Mouse (Mus musculus) retina, postnatal 7 days (tissue): Measurements from ENCODE around the gene A930018P22Rik.
"Not testable (repeated sequence)": the region's sequence is repeated elsewhere in the genome, so short reads cannot be mapped to it uniquely, and the experiment has no call there.

Experiments used
- DNase-seq: peaks from one replicate; pipeline ENCODE4 v3.0.0-alpha.2; 2012; ENCODE audit warnings: low read depth, low spot score

Gene A930018P22Rik

GRCm38 (mm10) chr2:104117173-104117572 is 5.4 kb upstream of the A930018P22Rik start:
- not testable (repeated sequence) for DNase-seq

DNA sequence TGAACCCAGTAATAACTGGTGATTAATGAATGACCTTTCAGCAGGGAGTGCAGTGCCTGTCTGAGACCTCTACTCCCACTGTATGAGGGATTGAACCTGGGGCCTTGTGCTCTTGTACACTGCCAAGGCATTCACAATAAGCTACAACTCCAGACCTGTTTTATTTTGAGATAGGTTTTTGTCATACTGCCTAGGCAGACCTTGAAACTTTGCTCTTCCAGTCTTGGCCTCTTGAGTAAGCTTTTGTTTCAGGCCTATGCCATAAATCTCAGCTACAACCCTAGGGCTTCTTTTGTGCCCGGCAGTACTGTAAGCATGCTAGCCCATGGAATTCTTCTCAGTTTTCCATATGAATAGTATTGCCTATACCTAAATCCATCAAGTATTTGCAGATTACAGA is 3.5 kb upstream of the A930018P22Rik start:
- no peak for DNase-seq

- DNase-seq, result no peak
These were observed 2.3 kb upstream of the A930018P22Rik start for GRCm38 (mm10) chr2:104120312-104120711.

DNA sequence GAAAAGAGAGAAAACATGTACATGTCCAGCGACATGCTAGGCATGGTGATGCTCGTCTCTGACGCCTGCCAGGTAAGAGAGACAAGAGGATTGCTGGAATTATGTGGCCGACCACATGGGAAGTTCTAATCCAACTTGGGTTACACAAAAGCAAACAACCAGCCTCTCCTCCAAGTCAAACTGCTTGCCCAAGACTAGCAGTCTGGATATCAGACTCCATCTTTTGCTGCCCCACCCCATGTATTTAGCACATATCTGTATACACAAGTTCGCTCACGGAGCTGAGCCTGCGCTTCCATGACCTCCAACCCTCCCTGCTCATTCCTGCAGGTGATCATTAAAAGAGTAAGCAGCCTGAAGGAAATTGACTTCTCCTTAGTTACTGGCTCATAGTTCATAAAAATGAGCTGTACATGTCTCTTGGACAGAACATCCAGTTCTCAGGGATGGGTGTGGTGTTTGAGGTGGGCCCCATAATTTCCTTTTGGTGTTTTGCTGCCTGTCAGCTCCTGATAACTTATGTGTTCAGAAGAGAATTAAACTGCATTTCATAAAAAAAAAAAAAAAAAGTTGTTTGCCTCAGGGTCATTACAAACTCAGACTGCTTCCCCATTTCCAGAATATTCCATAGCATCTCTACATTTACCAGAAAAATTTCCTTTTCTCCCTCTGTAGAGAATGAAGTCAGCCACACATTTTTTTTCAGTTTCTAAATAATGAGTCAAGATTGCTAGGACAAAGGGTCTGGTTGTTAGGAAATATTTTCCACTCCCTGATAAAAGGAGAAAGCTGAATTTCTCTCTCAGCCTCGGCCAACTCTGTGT is 676 bp upstream of the A930018P22Rik start:
- DNase-seq, result no peak

DNA sequence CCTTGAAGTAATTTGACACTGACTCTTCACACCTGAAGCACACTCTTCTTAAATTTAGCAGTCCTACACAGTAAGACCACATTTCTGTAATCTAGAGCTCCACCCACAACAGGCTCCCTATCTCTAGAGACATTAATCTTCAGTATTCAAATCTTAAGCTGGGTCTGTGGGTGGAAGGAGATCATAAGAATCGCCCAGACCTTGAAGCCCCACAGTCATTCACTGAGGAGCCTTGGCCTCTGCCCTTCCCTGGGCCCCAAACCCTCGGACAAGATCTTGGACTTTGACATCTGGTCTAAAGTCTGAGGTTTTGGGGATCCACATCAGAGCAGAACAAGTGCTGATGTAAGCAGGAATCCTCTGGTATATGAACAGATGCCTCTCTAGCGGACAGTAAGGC is 971 bp downstream of the A930018P22Rik start:
- no peak for DNase-seq

DNA sequence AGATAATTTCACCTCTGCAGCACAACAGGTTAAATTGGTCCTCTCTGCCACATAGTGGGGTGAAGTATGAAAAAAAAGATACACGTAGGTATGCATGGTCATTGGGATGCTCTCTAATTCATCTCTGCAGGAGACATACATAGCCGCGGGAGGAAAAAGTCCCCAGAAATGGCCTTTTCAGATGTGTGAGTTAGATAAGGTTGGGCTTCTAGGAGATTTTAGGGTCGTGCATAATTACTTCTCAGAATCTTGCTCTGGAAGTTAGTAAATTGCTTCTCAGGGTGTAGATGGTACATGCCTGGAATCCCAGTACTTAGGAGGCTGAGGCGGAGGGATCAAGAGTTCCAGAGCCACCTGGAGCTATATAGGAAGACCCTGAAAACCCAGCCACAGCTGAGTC is 1.5 kb downstream of the A930018P22Rik start:
- no peak for DNase-seq

DNA sequence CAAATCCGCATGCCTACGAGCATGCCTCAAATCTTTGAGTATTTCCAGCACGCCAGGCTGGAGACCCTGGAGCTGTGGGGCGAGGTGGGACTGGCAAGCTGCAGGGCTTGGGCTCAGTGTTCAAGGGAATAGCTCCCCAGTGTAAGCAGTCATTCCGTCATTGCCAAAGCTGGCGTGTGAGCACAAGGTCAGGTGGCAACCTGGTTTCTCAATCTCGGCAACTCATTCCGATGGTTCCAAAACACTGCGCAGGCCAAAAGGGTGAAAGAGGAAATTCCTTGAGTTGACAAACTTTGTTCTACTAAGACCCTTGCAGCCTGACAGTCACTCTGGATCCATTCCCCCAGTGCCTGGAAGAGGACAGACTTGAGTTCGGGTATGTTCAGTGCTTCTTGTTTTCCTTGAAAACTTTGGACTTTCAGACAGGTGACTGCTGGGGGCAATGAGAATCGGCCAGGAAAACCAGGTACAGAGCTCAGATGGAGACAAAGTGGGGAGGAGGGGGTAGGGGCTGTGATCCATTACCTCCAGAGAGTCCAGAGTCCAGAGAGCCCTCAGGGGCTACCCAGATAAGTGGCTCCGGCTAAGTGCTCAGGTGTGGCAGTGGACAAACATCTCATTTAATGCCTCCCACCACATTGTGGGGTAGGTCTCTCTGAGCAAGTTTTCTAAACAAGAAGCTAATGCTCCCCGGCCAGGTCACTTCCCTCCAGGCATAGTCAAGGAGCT is 6.4 kb downstream of the A930018P22Rik start:
- DNase-seq, result no peak

- DNase-seq, result no peak
These were observed 7.6 kb downstream of the A930018P22Rik start for GRCm38 (mm10) chr2:104130165-104130564.

- no peak for DNase-seq
These were observed 8.4 kb downstream of the A930018P22Rik start for GRCm38 (mm10) chr2:104130969-104131368.

DNA sequence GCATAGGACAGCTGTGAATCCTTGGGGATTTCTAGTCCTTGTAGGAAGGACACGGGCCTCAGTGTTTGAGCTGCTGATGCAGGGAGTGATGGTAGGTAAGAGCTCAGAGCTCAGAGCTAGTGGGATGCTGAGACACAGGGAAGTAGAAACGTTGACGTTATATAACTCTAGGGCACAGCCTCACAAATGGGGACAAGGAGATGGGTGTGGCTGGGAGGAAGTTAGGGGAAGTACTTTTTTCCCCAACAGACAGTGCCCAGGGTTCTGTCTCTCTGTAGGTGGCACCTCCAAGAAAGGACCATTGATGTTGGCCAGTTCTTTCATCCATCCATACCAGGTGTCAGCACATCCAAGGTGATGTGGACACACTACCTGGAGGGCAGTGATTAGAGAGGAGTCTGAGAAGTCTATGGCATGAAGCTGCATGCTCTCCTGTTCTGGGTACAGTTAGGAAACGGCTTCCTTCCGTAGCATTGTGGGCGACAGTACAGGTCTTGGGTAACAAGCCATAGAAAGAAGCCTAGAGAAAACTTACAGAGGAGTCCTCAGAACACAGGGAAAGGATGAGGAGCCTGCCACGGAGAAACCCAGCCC is 9.8 kb downstream of the A930018P22Rik start:
- no peak for DNase-seq

DNA sequence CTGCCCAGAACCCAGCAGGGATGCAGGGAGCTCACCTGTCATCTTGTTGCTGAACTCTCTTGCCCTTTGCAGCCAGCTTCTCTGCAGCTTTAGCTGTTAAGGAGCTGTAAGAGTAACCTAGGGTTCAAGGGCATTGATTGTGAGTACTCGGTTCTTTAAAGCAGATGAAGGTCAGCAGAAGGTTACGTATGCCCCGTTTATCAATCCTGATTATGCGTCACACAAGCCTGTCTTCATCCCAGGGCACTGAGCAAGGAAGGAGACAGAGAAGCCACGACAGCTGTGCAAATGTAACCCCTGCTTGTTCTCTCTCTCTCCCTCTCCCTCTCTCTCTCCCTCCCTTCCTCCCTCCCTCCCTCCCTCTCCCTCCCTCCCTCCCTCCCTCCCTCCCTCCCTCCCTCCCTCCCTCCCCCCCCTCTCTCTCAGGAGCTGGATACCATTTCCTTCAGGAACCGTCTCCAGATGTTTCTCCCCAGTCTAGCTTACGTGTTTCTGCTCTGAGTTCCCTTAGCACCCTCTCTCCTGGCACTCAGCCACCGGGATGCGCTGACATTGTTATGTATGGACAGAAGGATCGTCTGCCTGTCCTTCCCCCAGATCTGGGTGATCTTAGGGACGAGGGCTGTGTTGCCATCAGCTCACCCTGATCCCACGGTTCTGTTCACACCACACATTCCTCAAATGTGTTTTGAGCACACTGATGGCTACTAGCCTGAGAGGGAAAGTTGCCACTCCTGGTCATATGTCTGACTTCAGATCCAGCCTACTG is 10.7 kb downstream of the A930018P22Rik start:
- no peak for DNase-seq

GRCm38 (mm10) chr2:104134150-104135056 is 11.8 kb downstream of the A930018P22Rik start:
- DNase-seq, result peak; percentile 72

DNA sequence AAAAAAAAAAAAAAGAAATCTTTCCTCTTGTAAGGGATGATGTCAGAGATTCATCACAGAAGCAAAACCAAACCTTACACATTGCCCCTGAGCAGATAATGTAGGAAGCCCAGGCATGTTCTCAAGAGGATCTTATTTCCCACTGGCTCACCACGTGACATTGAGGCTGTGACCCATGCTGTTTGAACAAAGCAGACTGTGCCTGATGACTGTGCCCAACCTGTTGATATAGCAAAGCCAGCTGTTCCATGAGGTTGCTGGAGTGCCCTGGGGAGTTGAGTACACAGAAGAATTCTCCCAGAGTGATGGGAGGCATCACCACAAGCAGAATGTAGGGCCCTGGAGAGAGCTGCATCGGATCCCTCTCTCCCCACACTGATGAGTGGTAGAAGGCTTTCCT is 13.4 kb downstream of the A930018P22Rik start:
- no peak for DNase-seq

GRCm38 (mm10) chr2:104142140-104142539 is 19.6 kb downstream of the A930018P22Rik start:
- no peak for DNase-seq

- no peak for DNase-seq
These were observed 21.4 kb downstream of the A930018P22Rik start for GRCm38 (mm10) chr2:104144004-104144403.

DNA sequence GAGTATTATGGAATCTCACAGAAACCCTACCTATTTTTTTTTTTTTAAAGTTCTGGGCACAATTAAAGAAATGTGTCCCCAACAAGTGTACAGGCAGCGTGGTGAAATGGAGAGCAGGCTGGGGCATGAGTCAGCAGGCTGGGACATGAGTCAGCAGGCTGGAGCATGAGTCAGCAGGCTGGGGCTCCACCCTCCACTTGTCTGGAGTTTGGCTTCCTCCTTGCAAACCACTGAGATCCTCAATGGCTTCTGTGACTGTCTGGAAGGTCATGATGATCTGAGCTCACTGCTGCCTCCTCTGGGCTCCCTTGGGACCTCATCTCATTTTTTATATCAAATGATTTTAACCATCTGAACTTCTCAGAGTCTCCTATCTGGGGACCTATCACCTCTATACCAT is 23.4 kb downstream of the A930018P22Rik start:
- no peak for DNase-seq

DNA sequence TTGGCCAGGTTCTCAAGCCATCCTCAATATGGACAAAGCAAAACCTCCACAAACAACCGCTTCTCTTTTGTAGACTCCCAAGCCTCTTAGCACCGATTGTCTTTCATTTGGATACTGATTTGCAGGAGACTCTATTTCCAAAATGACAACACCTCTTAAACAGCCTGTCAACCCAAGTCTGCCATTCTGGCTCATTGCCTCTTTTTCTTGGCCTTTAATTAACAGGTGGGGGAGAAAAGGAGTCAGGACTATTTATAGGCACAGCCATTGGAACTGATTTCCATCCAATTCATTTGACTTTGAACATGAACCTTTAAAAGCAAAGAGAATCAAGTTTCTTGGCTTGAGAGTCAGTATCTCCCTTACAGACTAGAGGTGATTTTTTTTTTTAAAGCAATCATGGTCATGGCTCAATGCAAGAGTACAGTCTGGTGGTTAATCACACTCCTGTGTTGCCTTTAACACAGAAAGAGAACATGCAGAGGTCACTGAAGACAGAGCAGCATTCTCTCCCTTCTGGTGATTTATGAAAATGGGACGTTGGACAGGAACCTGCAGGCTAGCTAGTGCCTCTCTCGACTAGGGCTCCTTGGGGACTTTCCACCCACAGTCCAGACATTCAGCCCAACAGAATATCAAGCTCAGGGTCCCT is 25.5 kb downstream of the A930018P22Rik start:
- no peak for DNase-seq

DNA sequence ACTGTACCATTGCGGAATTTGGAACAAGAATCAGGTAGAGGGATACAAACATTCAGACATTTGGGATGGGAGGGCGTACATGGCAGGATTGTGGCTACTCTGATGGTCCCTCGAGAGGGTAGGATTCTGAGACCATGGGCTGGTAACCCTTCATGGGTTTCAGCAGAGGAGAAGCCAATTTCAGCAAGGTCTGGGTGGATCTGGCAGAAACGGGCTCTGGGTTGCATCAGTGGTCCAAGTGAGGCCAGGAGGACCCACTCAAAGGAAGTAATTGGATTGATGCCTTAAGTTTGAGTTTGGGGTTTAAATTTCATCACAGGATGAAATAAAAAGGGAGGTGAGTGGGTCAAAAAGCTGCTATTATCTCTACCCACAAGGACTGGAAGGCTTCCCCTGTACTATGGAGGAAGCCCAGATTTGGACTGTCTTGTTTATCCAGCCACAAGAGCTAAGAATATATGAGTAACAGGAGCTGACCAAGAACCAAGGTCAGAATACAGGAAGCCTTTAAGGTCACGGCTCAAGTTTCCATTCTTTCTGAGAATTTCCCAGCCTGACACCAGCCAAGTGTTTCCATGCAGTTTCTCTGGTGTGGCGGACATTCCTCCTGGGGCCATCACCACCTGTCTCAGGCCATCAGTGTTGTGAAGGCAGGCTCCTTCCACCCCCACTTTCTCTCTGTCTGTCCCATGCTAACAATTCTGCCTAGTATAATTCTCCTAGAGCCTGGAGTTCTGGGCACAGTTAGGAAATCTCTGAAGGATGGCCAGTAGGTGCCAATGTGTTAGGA is 28.2 kb downstream of the A930018P22Rik start:
- no peak for DNase-seq

- no peak for DNase-seq
These were observed 30.8 kb downstream of the A930018P22Rik start for GRCm38 (mm10) chr2:104153345-104153744.
